Mouse (Mus musculus) adrenal gland, adult 10 weeks (tissue): ENCODE measurements around the gene Cacna2d3. TPM values are rescaled to one million over a fixed set of nuclear protein-coding genes. Genes with fewer than 3 reads are reported as not detected.

ENCODE experiments used
- polyA plus RNA-seq: library from polyadenylated mRNA; stranded (reverse); fragments of 350-450 nt; fragmentation: Illumina TruSeq; extraction: RNeasy Lipid Tissue Mini Kit (QIAGEN cat#74804); gene quantifications from one replicate; pipeline ENCODE4 v1.2.3, GENCODE M21; 2014; ENCODE audit warnings: low read depth, low replicate concordance

The Cacna2d3 gene
- polyA plus RNA-seq: 3.0 TPM

DNA sequence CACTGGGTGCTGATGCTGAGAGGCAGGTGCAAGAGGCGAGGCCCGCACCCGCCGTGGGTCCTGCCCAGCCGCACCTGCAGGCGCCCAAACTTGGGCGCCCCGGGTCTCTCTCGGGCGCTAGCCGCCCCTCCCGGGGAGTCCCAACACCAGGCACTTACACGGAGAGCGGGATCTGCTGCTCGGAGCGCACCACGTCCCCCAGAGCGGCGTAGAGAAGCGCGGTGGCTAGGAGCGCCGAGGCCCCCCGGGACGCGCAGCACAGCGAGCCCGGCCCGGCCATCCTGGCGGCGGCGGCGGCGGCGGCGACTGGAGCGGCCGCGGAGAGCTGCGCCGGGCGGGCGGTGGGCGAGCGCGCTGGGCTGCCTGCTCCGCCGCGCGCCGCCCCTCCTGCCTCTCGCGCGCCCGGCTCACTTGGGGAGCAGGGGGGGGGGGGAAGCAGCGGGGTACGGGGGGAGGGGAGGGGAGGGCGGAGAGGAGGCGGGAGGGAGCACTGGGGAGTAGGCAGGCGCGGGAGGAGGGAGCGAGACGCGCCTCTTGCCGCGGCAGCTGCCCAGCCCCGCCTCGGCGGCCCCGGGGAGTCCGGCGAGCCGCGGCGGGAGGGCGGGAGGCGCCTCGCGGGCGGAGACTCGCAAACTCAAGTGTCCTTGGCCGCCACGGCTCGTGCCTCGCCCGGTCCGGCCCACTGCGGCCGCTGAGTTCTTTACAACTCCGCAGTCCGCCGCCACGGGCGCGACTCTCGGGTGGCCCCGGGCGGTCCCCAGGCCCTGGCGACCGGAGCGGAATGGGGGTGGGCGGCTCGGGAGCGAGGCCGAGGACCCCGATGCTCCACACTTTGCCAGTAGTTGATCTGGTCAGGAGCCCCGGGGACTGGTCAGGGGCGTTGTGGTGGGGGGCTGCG, at the start of gene Cacna2d3:
Gene Cacna2d3 (minus strand): TSS at position 377 of the 898 bp plus-strand sequence.

DNA sequence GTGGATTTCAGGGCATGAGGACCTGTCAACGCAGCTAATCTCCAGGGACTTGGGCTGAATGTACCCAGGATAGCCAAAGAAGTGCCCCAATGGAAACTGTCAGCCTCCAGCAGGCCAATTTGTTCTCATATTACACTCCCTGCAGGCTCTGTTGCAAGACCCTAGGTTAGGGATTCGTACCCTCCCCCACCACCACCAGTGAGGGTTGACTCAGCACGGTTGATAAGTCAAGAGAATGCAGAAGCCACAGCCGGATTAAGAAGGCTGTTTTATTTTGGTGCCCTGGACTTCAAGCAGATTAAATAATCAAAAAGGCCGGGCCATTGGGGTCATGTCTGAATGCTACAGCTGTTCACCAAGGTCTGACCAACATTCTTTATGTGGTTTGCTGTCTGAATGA, 703.8 kb downstream of the Cacna2d3 start, which contains the start of gene Lrtm1:
Gene Lrtm1 (plus strand): TSS at position 326 of the 400 bp plus-strand sequence.

Other genes starting within 250 kb of the Cacna2d3 start
- gene Selenok, start 246.4 kb upstream of the Cacna2d3 start, polyA plus RNA-seq: 137 TPM